Mouse (Mus musculus) neural tube, embryonic 14.5 days (tissue): ENCODE measurements around the gene Gh. TPM values are rescaled to one million over a fixed set of nuclear protein-coding genes. Genes with fewer than 3 reads are reported as not detected.

ENCODE experiments used
- ATAC-seq: fragments of 200-750 bp; cut with Nextera tagmentation; 2 replicates; pipeline ENCODE4 v1.8.0; 2017; ENCODE audit warnings: low read depth, mild to moderate bottlenecking, moderate TSS enrichment, moderate library complexity
- H3K27ac ChIP-seq: fragments of 300-500 bp; sonication (generic); 2 replicates; pipeline ENCODE4 v1.5.1; 2014; ENCODE audit warnings: low read depth, mild to moderate bottlenecking, control low read depth, low read length, moderate library complexity, mixed read lengths
- H3K27me3 ChIP-seq: fragments of 300-500 bp; sonication (generic); 2 replicates; pipeline ENCODE4 v1.6.1; 2014; ENCODE audit warnings: low read length; ENCODE audit not compliant: control insufficient read depth, insufficient read depth
- H3K36me3 ChIP-seq: fragments of 300-500 bp; sonication (generic); 2 replicates; pipeline ENCODE4 v1.6.1; 2014; ENCODE audit warnings: low read length, mixed read lengths; ENCODE audit not compliant: control insufficient read depth, insufficient read depth
- H3K4me1 ChIP-seq: fragments of 300-500 bp; sonication (generic); 2 replicates; pipeline ENCODE4 v1.6.1; 2014; ENCODE audit warnings: low read length; ENCODE audit not compliant: control insufficient read depth, insufficient read depth
- H3K4me2 ChIP-seq: fragments of 300-500 bp; sonication (generic); 2 replicates; pipeline ENCODE4 v1.6.1; 2014; ENCODE audit warnings: mild to moderate bottlenecking, low read depth, low read length, control low read depth
- H3K4me3 ChIP-seq: fragments of 300-500 bp; sonication (generic); 2 replicates; pipeline ENCODE4 v1.5.1; 2014; ENCODE audit warnings: low read depth, low read length, control low read depth, mixed read lengths
- H3K9ac ChIP-seq: fragments of 300-500 bp; sonication (generic); replicated peaks from 2 replicates; pipeline ENCODE4 v1.6.1; 2014; ENCODE audit warnings: low read depth, mild to moderate bottlenecking, control low read depth, low read length, mixed read lengths
- H3K9me3 ChIP-seq: fragments of 300-500 bp; sonication (generic); 2 replicates; pipeline ENCODE4 v1.6.1; 2016; ENCODE audit warnings: low read length; ENCODE audit not compliant: control insufficient read depth
- WGBS: fragments of 180-500 bp; shearing (Covaris S2); extraction: QIAGEN DNeasy Blood & Tissue Kit; methylation state at CpG from one replicate; pipeline ENCODE4 v1.1.7; 2014; 5-methylcytosine and 5-hydroxymethylcytosine counted together
- polyA plus RNA-seq: library from polyadenylated mRNA; unstranded; fragments of >200 nt; fragmentation: Nextera tagmentation; extraction: Ambion mirVana; gene quantifications from 2 replicates; pipeline ENCODE4 v1.2.1, GENCODE M21; 2014

Gh gene
- polyA plus RNA-seq, 1 experiment from 2014 or later: not detected

- WGBS: 47% methylated on average over 5 of the region's 5 CpGs
Observed at GRCm38 (mm10) chr11:106271131-106271793, 30.4 kb downstream of the Gh start.

GRCm38 (mm10) chr11:106269060-106269431, 32.6 kb downstream of the Gh start:
- Histone ChIP-seq H3K27me3 (no peaks in the 10 kb centered on the region), H3K4me1 (peaks cover 32% of the 10 kb centered on the region), H3K4me2 (peak overlapping the region; percentile 32; the same call in 1 of the 2 replicates), H3K9me3 (no peaks in the 10 kb centered on the region), H3K27ac (peak overlapping the region; percentile 85), H3K4me3 (no peak overlapping the region), H3K9ac (no peak overlapping the region; the same call in 1 of the 2 replicates), H3K36me3 (peaks cover 17% of the 10 kb centered on the region)
- no peak for ATAC-seq
- WGBS: 21% methylated on average over 3 of the region's 3 CpGs

More at GRCm38 (mm10) chr11:106271131-106271793, 30.4 kb downstream of the Gh start:
- Histone ChIP-seq H3K27me3 (no peaks in the 10 kb centered on the region), H3K9ac (peak overlapping the region; percentile 92), H3K4me1 (peaks cover 32% of the 10 kb centered on the region), H3K4me2 (peak overlapping the region; percentile 79), H3K4me3 (peak overlapping the region; percentile 89), H3K36me3 (no peaks in the 10 kb centered on the region; the same call in 1 of the 2 replicates), H3K9me3 (no peaks in the 10 kb centered on the region), H3K27ac (peak overlapping the region; percentile 79; the same call in 1 of the 2 replicates)
- ATAC-seq: no peak

GRCm38 (mm10) chr11:106268326-106269059, 33.2 kb downstream of the Gh start:
- Histone ChIP-seq H3K4me3 (no peak overlapping the region), H3K36me3 (peaks cover 23% of the 10 kb centered on the region), H3K27me3 (no peaks in the 10 kb centered on the region), H3K9ac (peak overlapping the region; percentile 37), H3K4me2 (peak overlapping the region; percentile 32), H3K4me1 (peaks cover 32% of the 10 kb centered on the region), H3K27ac (peak overlapping the region; percentile 85), H3K9me3 (no peaks in the 10 kb centered on the region)
- no peak; the same call in 1 of the 2 replicates for ATAC-seq
- 27% methylated on average over 8 of the region's 8 CpGs for WGBS

- Histone ChIP-seq H3K4me2 (peak overlapping the region; percentile 32), H3K27ac (peak overlapping the region; percentile 85), H3K9ac (no peak overlapping the region; the same call in 1 of the 2 replicates), H3K27me3 (no peaks in the 10 kb centered on the region), H3K4me1 (peaks cover 32% of the 10 kb centered on the region), H3K36me3 (peaks cover 29% of the 10 kb centered on the region), H3K4me3 (no peak overlapping the region), H3K9me3 (no peaks in the 10 kb centered on the region)
- no peak for ATAC-seq
- WGBS: 41% methylated on average over 5 of the region's 5 CpGs
Observed at GRCm38 (mm10) chr11:106267871-106268270, 33.8 kb downstream of the Gh start.

GRCm38 (mm10) chr11:106267311-106267852, 34.3 kb downstream of the Gh start:
- 42% methylated on average over 15 of the region's 15 CpGs for WGBS
- Histone ChIP-seq H3K36me3 (peaks cover 34% of the 10 kb centered on the region), H3K9ac (no peak overlapping the region), H3K27ac (peak overlapping the region; percentile 85), H3K4me2 (0 out of 2 replicates have a peak overlapping the region, but pooled peaks have one; percentile 3), H3K4me3 (no peak overlapping the region), H3K9me3 (no peaks in the 10 kb centered on the region), H3K27me3 (no peaks in the 10 kb centered on the region), H3K4me1 (peaks cover 32% of the 10 kb centered on the region)
- no peak for ATAC-seq

- Histone ChIP-seq H3K36me3 (peaks cover 43% of the 10 kb centered on the region), H3K9ac (no peak overlapping the region), H3K4me3 (no peak overlapping the region), H3K27ac (no peak overlapping the region), H3K27me3 (no peaks in the 10 kb centered on the region), H3K4me1 (peaks cover 28% of the 10 kb centered on the region), H3K9me3 (no peaks in the 10 kb centered on the region), H3K4me2 (no peak overlapping the region)
- ATAC-seq: no peak
- WGBS: 91% methylated on average over 10 of the region's 10 CpGs
Observed at GRCm38 (mm10) chr11:106266431-106266830, 35.2 kb downstream of the Gh start.

- no peak overlapping the region for H3K9ac ChIP-seq
- 93% methylated on average over 4 of the region's 4 CpGs for WGBS
- H3K4me1 ChIP-seq: peaks cover 24% of the 10 kb centered on the region
- ATAC-seq: no peak
- H3K9me3 ChIP-seq: no peaks in the 10 kb centered on the region
- H3K36me3 ChIP-seq: peaks cover 45% of the 10 kb centered on the region
- H3K4me2 ChIP-seq: no peak overlapping the region
- H3K4me3 ChIP-seq: no peak overlapping the region
- H3K27me3 ChIP-seq: no peaks in the 10 kb centered on the region
- no peak overlapping the region for H3K27ac ChIP-seq
Observed at GRCm38 (mm10) chr11:106265570-106265969, 36.1 kb downstream of the Gh start.

GRCm38 (mm10) chr11:106264988-106265387, 36.7 kb downstream of the Gh start:
- Histone ChIP-seq H3K4me2 (no peak overlapping the region), H3K27ac (no peak overlapping the region), H3K4me3 (no peak overlapping the region), H3K27me3 (no peaks in the 10 kb centered on the region), H3K9ac (no peak overlapping the region), H3K36me3 (peaks cover 45% of the 10 kb centered on the region), H3K9me3 (no peaks in the 10 kb centered on the region), H3K4me1 (peaks cover 24% of the 10 kb centered on the region)
- ATAC-seq: no peak
- 94% methylated on average over 15 of the region's 15 CpGs for WGBS

- Histone ChIP-seq H3K27me3 (no peaks in the 10 kb centered on the region), H3K4me2 (no peak overlapping the region), H3K9me3 (no peaks in the 10 kb centered on the region), H3K9ac (no peak overlapping the region), H3K4me1 (peaks cover 20% of the 10 kb centered on the region), H3K36me3 (peaks cover 45% of the 10 kb centered on the region), H3K27ac (no peak overlapping the region), H3K4me3 (no peak overlapping the region)
- 93% methylated on average over 9 of the region's 9 CpGs for WGBS
- ATAC-seq: no peak
Observed at GRCm38 (mm10) chr11:106263963-106264362, 37.7 kb downstream of the Gh start.
